Mouse (Mus musculus) kidney, embryonic 16.5 days (tissue): Measurements from ENCODE around the gene Arap1. TPM values are rescaled to one million over a fixed set of nuclear protein-coding genes. Genes with fewer than 3 reads are reported as not detected.

Source experiments
- ATAC-seq: fragments of 200-750 bp; cut with Nextera tagmentation; 2 replicates; pipeline ENCODE4 v1.8.0; 2017; ENCODE audit warnings: moderate TSS enrichment; ENCODE audit not compliant: low FRiP score, low TSS enrichment
- H3K27ac ChIP-seq: fragments of 300-500 bp; sonication (generic); 2 replicates; pipeline ENCODE4 v1.5.1; 2014; ENCODE audit warnings: low read length
- H3K27me3 ChIP-seq: fragments of 300-500 bp; sonication (generic); 2 replicates; pipeline ENCODE4 v1.6.1; 2014; ENCODE audit warnings: low read length, control low read depth, mixed read lengths; ENCODE audit not compliant: insufficient read depth
- H3K36me3 ChIP-seq: fragments of 300-500 bp; sonication (generic); 2 replicates; pipeline ENCODE4 v1.6.1; 2014; ENCODE audit warnings: low read length, control low read depth, mixed read lengths; ENCODE audit not compliant: insufficient read depth
- H3K4me1 ChIP-seq: fragments of 300-500 bp; sonication (generic); 2 replicates; pipeline ENCODE4 v1.6.1; 2014; ENCODE audit warnings: low read length, control low read depth, mixed read lengths; ENCODE audit not compliant: insufficient read depth
- H3K4me2 ChIP-seq: fragments of 300-500 bp; sonication (generic); replicated peaks from 2 replicates; pipeline ENCODE4 v1.6.1; 2014; ENCODE audit warnings: low read depth, low read length
- H3K4me3 ChIP-seq: fragments of 300-500 bp; sonication (generic); 2 replicates; pipeline ENCODE4 v1.5.1; 2014; ENCODE audit warnings: mild to moderate bottlenecking, low read length
- H3K9ac ChIP-seq: fragments of 300-500 bp; sonication (generic); replicated peaks from 2 replicates; pipeline ENCODE4 v1.6.1; 2014; ENCODE audit warnings: low read length
- H3K9me3 ChIP-seq: fragments of 300-500 bp; sonication (generic); 2 replicates; pipeline ENCODE4 v1.6.1; 2016; ENCODE audit warnings: low read length, control low read depth
- WGBS: fragments of 180-500 bp; shearing (Covaris S2); extraction: QIAGEN DNeasy Blood & Tissue Kit; methylation state at CpG from one replicate; pipeline ENCODE4 v1.1.7; 2014; 5-methylcytosine and 5-hydroxymethylcytosine counted together
- polyA plus RNA-seq: library from polyadenylated mRNA; unstranded; fragments of >200 nt; fragmentation: Nextera tagmentation; extraction: Ambion mirVana; gene quantifications from 2 replicates; pipeline ENCODE4 v1.2.1, GENCODE M21; 2015

The Arap1 gene
- polyA plus RNA-seq, 1 experiment from 2014 or later: 106 TPM

DNA sequence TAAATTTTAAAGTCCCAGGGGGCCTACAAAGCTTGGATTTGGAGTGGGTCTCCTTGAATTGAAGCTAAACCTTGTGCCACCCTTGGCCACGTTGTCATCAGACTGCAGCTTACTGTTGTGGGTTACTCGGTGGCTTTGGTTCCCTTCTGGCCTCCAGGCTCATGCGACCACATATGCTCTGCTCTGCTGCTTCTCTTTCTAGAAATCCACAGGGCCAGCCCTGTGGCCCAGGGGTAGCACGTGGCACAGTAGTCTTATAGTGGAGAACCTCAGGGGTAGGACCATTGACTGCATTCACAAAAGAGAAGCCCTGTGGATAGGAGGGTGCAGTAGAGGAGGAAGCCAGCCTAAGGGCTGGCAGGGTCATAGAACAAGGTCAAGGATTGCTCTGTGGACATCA lies 4.5 kb downstream of the Arap1 start:
- Histone ChIP-seq H3K27ac (no peak overlapping the region), H3K27me3 (no peaks in the 10 kb centered on the region), H3K9ac (no peak overlapping the region), H3K9me3 (no peaks in the 10 kb centered on the region), H3K36me3 (no peaks in the 10 kb centered on the region), H3K4me3 (no peak overlapping the region), H3K4me2 (no peak overlapping the region), H3K4me1 (peaks cover 18% of the 10 kb centered on the region)
- no peak for ATAC-seq
- WGBS: 86% methylated on average over 4 of the region's 4 CpGs

DNA sequence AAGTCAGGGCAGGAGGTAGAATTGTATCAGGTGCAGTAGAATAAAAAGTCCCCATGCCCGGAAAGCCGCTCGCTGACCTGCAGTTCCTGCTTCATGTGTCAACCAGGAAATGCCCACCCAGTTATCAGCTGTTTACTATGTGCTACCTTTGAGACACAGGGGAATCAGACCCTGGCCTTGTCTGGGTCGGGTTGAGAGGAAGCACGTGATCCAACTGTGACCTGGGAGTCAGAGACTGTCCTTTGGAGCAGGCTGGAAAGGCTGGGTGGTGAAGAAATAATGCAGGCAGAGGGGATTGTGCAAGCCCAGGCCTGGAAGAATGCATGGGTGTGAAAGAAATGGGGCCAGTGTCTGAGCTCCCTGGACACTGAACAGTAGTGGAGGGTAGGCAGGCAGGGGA lies 6.6 kb downstream of the Arap1 start:
- 44% methylated on average over 5 of the region's 5 CpGs for WGBS
- Histone ChIP-seq H3K27me3 (no peaks in the 10 kb centered on the region), H3K4me2 (no peak overlapping the region), H3K4me3 (no peak overlapping the region), H3K9me3 (no peaks in the 10 kb centered on the region), H3K4me1 (peaks cover 4% of the 10 kb centered on the region), H3K9ac (no peak overlapping the region), H3K36me3 (no peaks in the 10 kb centered on the region), H3K27ac (no peak overlapping the region)
- 0 out of 2 replicates have a peak, but pooled peaks have one; percentile 32 for ATAC-seq

DNA sequence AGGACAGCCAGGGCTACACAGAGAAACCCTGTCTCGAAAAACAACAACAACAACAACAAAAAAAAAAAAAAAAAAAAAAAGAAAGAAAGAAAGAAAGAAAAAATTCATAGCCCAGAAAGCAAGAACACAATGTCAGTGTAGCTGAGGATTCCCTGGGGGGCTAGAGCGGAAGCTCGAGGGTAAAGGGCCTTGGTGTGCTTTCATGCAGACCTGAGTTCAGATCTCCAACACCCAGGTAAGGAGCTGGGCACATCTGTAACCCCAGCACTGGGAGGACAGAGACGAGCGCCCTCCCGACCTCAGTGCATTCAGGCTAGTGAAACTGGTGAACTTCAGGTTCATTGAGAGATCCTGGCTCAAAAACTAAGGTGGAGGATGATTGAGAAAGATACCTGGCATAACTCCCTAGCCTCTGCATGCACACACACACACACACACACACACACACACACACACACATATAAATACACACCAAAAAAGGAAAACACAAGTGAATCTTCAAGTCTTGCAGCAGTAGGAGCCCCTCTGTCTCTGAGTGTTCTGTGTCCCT lies 7.8 kb downstream of the Arap1 start:
- no peak for ATAC-seq
- 84% methylated on average over 6 of the region's 6 CpGs for whole genome bisulfite sequencing

DNA sequence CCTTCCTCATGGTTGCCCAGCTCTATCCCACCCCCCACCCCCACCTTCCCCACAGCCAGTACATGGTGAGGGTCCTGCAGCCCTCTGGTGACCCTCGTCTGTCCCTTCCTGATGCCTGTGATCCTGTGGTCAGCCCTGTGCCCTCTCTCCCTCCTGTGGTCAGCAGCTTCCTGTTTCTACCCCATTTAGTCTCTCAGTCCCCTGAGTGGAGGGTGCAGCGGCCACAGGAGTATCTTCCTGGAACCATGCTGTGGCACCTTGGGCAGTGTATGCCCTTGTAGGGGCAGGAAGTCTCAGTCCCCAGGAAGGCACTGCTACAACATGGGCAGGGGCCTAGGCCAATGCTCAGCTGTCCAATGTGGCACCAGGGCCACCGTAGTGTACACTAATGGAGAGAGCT lies 9.0 kb downstream of the Arap1 start:
- no peaks in the 10 kb centered on the region for H3K27me3 ChIP-seq
- ATAC-seq: no peak
- H3K27ac ChIP-seq: no peak overlapping the region
- H3K4me3 ChIP-seq: no peak overlapping the region
- peaks cover 4% of the 10 kb centered on the region; the same call in 1 of the 2 replicates for H3K4me1 ChIP-seq
- H3K4me2 ChIP-seq: no peak overlapping the region
- no peaks in the 10 kb centered on the region for H3K36me3 ChIP-seq
- H3K9me3 ChIP-seq: no peaks in the 10 kb centered on the region
- 61% methylated on average over 3 of the region's 3 CpGs for WGBS
- H3K9ac ChIP-seq: no peak overlapping the region

More for the DNA sequence above, 7.8 kb downstream of the Arap1 start:
- Histone ChIP-seq H3K4me1 (peaks cover 4% of the 10 kb centered on the region; the same call in 1 of the 2 replicates), H3K9me3 (no peaks in the 10 kb centered on the region), H3K4me3 (no peak overlapping the region), H3K4me2 (no peak overlapping the region), H3K27ac (no peak overlapping the region), H3K9ac (no peak overlapping the region), H3K36me3 (no peaks in the 10 kb centered on the region), H3K27me3 (no peaks in the 10 kb centered on the region)

DNA sequence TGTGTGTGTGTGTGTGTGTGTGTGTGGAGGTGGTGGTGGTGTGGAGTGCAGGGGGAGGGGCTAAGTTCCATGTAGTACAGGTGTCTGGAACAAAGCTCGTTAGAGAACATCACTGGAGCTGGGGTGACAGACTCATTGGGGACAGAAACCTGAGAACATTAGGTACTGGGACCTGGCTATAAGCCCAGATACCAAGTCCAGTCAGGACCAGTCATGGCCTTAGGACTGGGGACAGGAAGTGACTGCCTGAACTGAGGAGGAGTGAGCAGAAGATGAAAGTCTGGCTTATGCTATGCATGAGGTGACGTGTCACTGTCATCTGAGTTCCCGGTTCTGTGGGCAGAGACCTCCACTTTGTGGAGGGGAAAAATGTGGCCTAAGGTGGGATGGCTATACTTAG lies 12.5 kb downstream of the Arap1 start:
- no peaks in the 10 kb centered on the region for H3K36me3 ChIP-seq
- H3K4me3 ChIP-seq: no peak overlapping the region
- H3K4me1 ChIP-seq: peaks cover 4% of the 10 kb centered on the region; the same call in 1 of the 2 replicates
- no peaks in the 10 kb centered on the region for H3K27me3 ChIP-seq
- ATAC-seq: no peak
- WGBS: 39% methylated on average over 3 of the region's 3 CpGs
- H3K9ac ChIP-seq: no peak overlapping the region
- no peaks in the 10 kb centered on the region for H3K9me3 ChIP-seq
- no peak overlapping the region for H3K4me2 ChIP-seq
- H3K27ac ChIP-seq: no peak overlapping the region

DNA sequence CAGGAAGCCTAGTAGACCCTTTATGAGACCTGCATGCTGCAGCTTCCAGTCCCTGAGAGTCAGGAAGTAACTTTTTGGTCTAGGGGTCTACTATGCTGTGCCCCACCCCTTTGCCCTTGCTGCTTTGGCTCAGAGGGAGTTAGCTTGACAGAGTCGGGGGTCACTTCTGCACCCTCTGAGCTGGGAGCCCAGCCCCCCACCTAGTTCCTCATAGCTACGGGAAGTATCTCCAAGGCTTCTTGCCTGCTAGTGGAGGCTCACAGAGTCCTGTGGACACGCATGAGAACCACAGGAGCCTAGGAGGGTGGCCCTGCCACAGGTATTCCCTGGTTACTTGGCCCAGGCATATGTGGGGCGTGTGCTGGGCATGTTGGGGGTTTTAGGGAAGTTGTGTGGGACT lies 13.2 kb downstream of the Arap1 start:
- Histone ChIP-seq H3K9me3 (no peaks in the 10 kb centered on the region), H3K4me3 (no peak overlapping the region), H3K9ac (no peak overlapping the region), H3K4me2 (no peak overlapping the region), H3K27me3 (no peaks in the 10 kb centered on the region), H3K4me1 (peaks cover 4% of the 10 kb centered on the region; the same call in 1 of the 2 replicates), H3K36me3 (no peaks in the 10 kb centered on the region), H3K27ac (no peak overlapping the region)
- WGBS: 79% methylated on average over 4 of the region's 4 CpGs
- ATAC-seq: no peak

DNA sequence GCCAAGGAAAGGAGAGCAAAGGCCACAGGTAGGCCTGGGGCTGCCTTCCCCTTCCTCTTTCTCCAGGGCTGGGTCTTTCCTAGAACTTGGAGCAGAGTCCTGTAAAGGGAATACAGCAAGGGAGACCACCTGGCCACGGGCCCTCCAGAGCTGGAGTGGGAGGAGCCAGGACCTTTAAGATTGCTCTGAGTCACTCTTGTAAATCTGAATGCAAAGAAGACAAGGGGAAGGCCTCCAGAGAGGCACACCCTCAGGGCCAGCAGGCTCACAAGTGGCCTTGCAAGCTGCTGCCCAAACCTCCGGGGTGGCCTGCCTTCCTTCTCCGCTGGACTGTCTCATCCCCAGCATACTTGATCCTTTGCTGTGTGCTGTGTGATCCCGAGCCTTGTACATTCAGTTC lies 13.9 kb downstream of the Arap1 start:
- H3K4me1 ChIP-seq: 0 out of 2 replicates have a peak, but pooled peaks cover under 1% of the 10 kb centered on the region
- ATAC-seq: peak; percentile 44; the same call in 1 of the 2 replicates
- H3K9ac ChIP-seq: no peak overlapping the region
- H3K27me3 ChIP-seq: no peaks in the 10 kb centered on the region
- no peaks in the 10 kb centered on the region for H3K9me3 ChIP-seq
- H3K36me3 ChIP-seq: no peaks in the 10 kb centered on the region
- H3K4me2 ChIP-seq: no peak overlapping the region
- WGBS: 49% methylated on average over 4 of the region's 4 CpGs
- no peak overlapping the region for H3K4me3 ChIP-seq
- H3K27ac ChIP-seq: no peak overlapping the region

DNA sequence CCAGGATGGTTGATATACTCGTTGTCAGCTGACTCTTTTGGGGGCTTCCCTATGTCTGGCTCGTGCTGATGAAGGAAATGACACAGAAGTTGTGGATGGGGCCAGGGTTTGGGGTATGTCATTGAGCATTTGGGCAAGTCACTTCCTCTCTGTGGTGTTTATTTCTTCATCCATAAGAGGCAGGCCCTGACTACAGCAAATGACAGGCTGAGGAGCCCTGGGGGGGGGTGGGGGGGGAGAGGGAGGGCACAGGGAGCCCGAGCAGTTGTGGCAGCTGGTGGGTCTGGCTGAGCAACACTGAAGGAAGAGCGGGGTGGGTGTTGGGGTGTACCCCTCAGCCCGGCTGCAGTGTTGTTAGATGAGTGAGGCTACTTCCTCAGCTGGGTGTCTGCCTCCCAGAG lies 14.9 kb downstream of the Arap1 start:
- Histone ChIP-seq H3K9ac (no peak overlapping the region), H3K9me3 (no peaks in the 10 kb centered on the region), H3K27me3 (no peaks in the 10 kb centered on the region), H3K4me1 (no peaks in the 10 kb centered on the region), H3K4me3 (no peak overlapping the region), H3K36me3 (no peaks in the 10 kb centered on the region), H3K4me2 (no peak overlapping the region), H3K27ac (no peak overlapping the region)
- ATAC-seq: no peak
- WGBS: 79% methylated on average over 5 of the region's 5 CpGs

DNA sequence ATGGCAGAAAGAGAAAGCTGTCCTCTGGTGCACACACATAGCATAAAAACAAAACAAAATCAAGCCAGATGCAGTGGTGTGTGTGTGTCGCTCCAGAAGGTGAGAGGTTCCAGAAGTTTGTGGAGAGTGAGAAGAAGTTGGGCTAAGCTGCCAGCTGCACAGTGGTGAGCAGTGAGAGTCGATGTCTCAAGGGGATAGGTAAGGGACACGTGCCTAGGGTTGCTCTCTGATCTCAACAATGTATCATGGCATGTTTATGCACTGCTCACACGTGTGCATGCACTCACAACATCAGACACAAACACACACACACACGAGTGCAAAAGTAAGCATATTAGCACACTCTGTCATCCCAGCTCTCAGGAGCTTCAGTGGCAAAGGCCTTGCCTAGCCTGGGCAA lies 16.0 kb downstream of the Arap1 start:
- 72% methylated on average over 5 of the region's 5 CpGs for WGBS
- Histone ChIP-seq H3K36me3 (no peaks in the 10 kb centered on the region), H3K9me3 (no peaks in the 10 kb centered on the region), H3K4me3 (no peak overlapping the region), H3K27me3 (no peaks in the 10 kb centered on the region), H3K4me2 (no peak overlapping the region), H3K9ac (no peak overlapping the region), H3K27ac (no peak overlapping the region), H3K4me1 (no peaks in the 10 kb centered on the region)
- no peak for ATAC-seq

DNA sequence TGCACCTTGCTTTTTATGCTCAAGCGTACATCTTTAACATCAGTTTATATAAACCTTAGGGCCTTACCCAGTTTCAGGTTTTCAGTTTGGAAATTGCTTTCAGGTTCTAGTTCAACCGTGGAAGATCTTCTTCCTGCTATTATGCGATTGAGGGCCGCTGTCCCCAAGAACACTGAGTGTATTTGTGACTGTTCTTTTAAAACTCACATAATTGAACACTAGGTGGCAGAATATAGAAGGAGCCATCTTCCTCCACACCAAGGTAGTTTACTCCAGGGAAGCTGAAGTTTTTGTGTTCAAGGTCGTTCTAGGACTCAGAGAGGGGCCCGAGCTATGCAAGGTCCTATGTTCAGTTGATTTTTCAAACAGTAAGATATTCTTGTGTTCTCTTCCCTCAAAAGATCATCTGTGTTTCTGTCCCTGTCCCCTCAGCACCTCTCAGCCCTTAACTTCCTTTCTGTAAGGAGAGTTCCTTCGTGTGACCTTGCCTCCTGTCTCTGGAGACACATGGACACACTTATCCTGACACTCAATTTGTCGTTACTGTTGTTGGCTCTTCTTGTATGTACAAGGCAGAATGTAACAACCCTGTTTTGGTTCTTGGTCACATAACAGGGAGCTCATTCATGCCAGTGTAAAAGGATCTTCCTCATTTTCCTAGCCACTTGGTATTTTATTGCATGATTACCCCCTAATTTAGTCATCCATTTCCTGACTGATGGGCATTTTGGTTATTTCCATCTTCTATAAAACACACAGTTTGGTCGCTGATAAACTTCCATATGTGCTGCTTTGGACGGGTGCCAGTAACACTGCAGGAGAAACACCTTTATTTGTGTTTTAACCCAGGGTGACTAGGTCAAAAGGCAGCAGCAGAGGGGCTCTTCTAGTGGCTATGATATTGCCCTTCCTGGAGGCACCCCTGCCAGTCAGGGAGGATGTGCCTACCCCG lies 20.3 kb downstream of the Arap1 start:
- no peaks in the 10 kb centered on the region for H3K36me3 ChIP-seq
- no peak overlapping the region for H3K27ac ChIP-seq
- H3K4me1 ChIP-seq: peaks cover 5% of the 10 kb centered on the region; the same call in 1 of the 2 replicates
- no peak for ATAC-seq
- no peak overlapping the region for H3K4me3 ChIP-seq
- H3K27me3 ChIP-seq: no peaks in the 10 kb centered on the region
- no peak overlapping the region for H3K9ac ChIP-seq
- no peaks in the 10 kb centered on the region for H3K9me3 ChIP-seq
- H3K4me2 ChIP-seq: no peak overlapping the region
- 54% methylated on average over 11 of the region's 11 CpGs for WGBS
